Mouse (Mus musculus) brown adipose tissue, adult 24 weeks (tissue): ENCODE results near the gene Gprin1. TPM values are rescaled to one million over a fixed set of nuclear protein-coding genes. Genes with fewer than 3 reads are reported as not detected.

ENCODE experiments used
- H3K27ac ChIP-seq: fragments of 200-500 bp; replicated peaks from 2 replicates; pipeline ENCODE4 v1.5.1; 2012; ENCODE audit warnings: low read depth, mild to moderate bottlenecking, low read length
- H3K4me1 ChIP-seq: fragments of 200-500 bp; 2 replicates; pipeline ENCODE4 v1.6.1; 2012; ENCODE audit warnings: low read length, mixed read lengths; ENCODE audit not compliant: control insufficient read depth, insufficient read depth, insufficient read length
- H3K4me3 ChIP-seq: fragments of 200-500 bp; 2 replicates; pipeline ENCODE4 v1.5.1; 2012; ENCODE audit warnings: low read depth, mild to moderate bottlenecking, low read length, moderate library complexity; ENCODE audit not compliant: insufficient read depth
- polyA plus RNA-seq: library from polyadenylated mRNA; stranded (reverse); fragments of >200 nt; gene quantifications from 2 replicates; pipeline ENCODE4 v1.2.4, GENCODE M21; 2012; ENCODE audit not compliant: missing spikeins, insufficient read depth, insufficient read length

The Gprin1 gene
- polyA plus RNA-seq, 1 experiment = not detected

- H3K4me3 ChIP-seq = no peak overlapping the region
- H3K27ac ChIP-seq = no peak overlapping the region
- peaks cover 2% of the 10 kb centered on the region; the same call in 1 of the 2 replicates for H3K4me1 ChIP-seq
Observed at GRCm38 (mm10) chr13:54754169-54755080, 4.8 kb upstream of the Gprin1 start.

DNA sequence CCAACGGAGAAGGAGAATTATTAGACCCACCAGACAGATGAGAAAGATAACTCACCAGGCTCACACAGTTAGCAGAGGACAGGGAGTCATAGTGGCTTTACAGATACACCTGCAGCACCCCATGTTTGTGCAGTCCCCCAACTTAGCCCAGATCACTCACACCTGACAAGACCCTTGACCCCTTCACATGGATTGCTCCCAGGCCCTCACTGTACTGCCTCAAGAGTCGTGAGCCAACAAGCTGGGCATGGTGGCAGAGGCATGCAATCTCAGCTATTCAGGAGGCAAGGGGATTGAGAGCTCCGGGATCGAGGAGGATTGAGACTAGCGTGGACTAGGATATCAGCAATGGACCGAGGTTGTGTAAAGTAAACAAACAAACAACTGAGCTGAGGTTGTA lies 4.1 kb upstream of the Gprin1 start:
- Histone ChIP-seq H3K4me3 (no peak overlapping the region), H3K4me1 (peaks cover 2% of the 10 kb centered on the region; the same call in 1 of the 2 replicates), H3K27ac (no peak overlapping the region)

GRCm38 (mm10) chr13:54752656-54753055 lies 3.0 kb upstream of the Gprin1 start:
- Histone ChIP-seq H3K27ac (no peak overlapping the region), H3K4me3 (no peak overlapping the region), H3K4me1 (no peaks in the 10 kb centered on the region)

DNA sequence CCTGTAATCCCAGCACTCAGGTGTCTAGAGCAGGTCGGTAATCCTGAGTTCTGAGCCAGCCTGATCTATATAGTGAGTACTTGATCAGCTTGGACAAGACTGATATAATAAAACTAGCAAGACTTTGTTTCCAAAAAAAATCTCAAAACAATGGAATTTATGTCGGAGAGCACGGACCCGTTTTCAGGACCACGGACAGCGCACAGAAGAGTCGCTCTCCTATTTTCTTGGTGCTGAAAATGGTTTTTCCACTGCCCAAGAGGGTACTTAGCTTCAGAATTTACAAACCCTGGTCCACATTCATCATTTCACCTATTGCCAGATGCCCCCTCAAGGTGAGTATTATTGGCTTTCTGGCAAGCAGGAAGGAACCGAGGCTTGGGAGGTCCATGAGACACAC lies 1.0 kb upstream of the Gprin1 start:
- no peaks in the 10 kb centered on the region for H3K4me1 ChIP-seq
- H3K27ac ChIP-seq = no peak overlapping the region
- H3K4me3 ChIP-seq = no peak overlapping the region

- H3K4me1 ChIP-seq = no peaks in the 10 kb centered on the region
Observed at GRCm38 (mm10) chr13:54749061-54749863, 412 bp downstream of the Gprin1 start.

DNA sequence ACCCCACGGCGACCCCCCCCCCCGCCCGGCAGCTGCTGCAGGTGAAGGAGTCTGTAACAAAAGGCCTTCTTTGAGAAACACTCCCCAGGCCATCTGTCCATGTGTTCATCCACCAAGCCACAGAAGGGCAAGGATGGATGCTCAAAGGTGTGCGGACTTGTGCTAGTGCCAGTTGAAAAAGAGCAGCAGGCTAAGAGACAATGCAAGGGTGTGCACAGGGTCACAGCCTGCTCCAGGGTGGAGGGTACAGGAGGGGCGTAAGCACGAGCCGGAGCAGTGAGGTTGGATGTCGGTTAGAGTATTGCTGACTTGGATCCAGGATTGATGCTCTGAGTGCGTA lies 983 bp downstream of the Gprin1 start:
- Histone ChIP-seq H3K4me3 (no peak overlapping the region), H3K4me1 (no peaks in the 10 kb centered on the region), H3K27ac (no peak overlapping the region)

More at GRCm38 (mm10) chr13:54749061-54749863, 412 bp downstream of the Gprin1 start:
- Histone ChIP-seq H3K4me3 (peak overlapping the region; percentile 29), H3K27ac (no peak overlapping the region)

DNA sequence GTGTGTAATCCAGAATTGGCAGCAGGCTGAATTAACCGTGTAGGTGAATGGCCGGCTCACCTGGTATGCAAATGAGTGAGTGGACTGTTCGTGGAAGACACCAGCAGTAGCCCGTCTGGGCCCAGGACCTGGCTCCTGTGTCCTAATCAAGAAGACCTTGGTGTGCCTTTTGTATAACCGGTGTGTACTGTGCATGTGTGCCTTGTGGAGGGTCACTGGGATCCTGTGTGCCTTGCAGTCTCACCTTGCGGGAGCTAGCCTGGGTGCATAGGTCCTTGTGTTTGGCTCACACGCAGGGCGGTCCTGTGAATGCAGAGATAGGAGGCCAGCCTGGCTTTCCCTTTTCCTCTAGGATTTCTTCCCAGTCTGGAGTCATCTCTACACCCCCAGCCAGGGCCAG lies 1.5 kb downstream of the Gprin1 start:
- H3K27ac ChIP-seq = no peak overlapping the region
- H3K4me3 ChIP-seq = no peak overlapping the region
- H3K4me1 ChIP-seq = no peaks in the 10 kb centered on the region

DNA sequence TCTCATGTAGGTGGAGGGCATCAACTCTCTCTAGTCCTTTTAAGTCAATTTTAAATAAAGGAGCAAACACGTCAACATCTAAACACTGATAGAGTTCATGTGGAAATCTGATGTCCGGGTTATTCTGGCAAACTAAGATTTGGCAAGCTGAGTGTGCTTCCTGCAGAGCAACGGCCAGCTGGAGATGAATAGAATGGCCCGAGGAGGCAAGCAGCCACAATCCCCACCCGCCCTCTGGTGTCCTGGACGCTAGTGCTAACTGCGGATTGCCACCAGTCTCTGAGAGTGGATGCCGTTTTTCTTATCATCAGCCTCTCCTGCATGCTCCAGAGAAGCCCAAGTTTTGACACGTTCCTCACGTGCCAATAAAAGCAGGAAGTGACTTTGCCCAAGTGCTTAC lies 2.8 kb downstream of the Gprin1 start:
- no peak overlapping the region for H3K4me3 ChIP-seq
- H3K4me1 ChIP-seq = no peaks in the 10 kb centered on the region

GRCm38 (mm10) chr13:54746110-54746509 lies 3.6 kb downstream of the Gprin1 start:
- Histone ChIP-seq H3K4me3 (no peak overlapping the region), H3K27ac (no peak overlapping the region), H3K4me1 (no peaks in the 10 kb centered on the region)

More for the DNA sequence above, 2.8 kb downstream of the Gprin1 start:
- no peak overlapping the region for H3K27ac ChIP-seq

DNA sequence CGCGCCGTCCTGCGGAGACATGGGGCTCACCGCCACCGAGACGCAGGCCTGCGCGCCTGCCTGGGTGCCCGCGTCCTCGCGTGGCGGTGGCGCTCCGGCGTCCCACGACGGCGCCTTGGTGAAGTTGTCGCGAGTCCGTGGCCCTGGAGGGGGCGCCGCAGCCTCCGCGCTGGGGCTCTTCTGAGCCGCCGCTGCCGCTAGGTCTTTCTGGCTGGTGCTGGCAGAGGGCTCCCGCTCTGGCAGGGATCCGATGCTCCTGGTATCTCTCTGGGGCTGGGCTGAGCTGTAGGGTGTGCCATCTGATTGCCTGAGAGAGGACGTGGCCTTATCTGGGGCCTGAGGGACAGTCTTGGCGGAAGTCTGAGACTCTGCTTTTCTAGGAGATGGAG lies 11.5 kb downstream of the Gprin1 start:
- H3K4me1 ChIP-seq = no peaks in the 10 kb centered on the region
- H3K27ac ChIP-seq = no peak overlapping the region
- peak overlapping the region; percentile 3; the same call in 1 of the 2 replicates for H3K4me3 ChIP-seq

GRCm38 (mm10) chr13:54737488-54738212 lies 12.0 kb downstream of the Gprin1 start:
- Histone ChIP-seq H3K4me3 (peak overlapping the region; percentile 35; the same call in 1 of the 2 replicates), H3K27ac (no peak overlapping the region), H3K4me1 (no peaks in the 10 kb centered on the region)

- Histone ChIP-seq H3K4me3 (no peak overlapping the region), H3K4me1 (no peaks in the 10 kb centered on the region), H3K27ac (no peak overlapping the region)
Observed at GRCm38 (mm10) chr13:54736931-54737330, 12.7 kb downstream of the Gprin1 start.

DNA sequence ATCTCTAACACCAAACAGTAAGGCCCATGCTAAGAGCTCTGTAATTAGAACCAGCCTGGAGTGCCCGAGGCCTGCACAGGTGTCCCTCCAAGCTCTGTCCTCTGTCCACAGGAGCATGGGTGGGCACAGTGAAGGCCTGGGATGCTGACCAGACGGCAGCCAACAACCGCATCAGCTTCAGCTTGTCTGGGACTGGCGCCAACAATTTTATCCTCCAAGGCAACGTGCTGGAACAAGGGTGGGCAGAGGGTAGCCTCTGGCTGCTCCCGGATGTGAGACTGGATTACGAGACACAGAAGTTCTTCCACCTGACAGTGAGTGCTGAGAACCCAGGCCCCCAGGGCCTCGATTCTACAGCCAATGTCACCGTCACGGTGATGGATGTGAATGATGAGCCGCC lies 23.5 kb downstream of the Gprin1 start:
- Histone ChIP-seq H3K27ac (no peak overlapping the region), H3K4me1 (no peaks in the 10 kb centered on the region), H3K4me3 (no peak overlapping the region)

DNA sequence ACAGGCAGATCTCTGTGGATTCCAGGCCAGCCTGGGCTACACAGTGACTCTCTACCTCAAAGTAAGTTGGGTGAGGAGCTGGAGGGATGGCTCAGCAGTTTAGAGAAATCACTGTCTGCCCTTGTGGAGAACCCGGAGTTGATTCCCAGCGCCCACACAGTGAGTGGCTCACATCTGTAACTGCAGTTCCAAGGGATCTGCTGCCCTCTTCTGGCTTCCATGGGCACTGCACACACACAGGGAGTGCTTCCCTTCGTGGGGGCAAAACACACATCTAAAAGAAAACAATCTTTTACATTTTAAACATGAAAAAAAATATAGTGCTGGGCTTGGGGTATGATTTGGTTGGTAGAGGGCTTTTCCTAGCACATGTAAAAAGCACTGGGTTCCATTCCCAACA lies 26.5 kb downstream of the Gprin1 start:
- Histone ChIP-seq H3K4me1 (no peaks in the 10 kb centered on the region), H3K4me3 (no peak overlapping the region), H3K27ac (no peak overlapping the region)

- Histone ChIP-seq H3K27ac (no peak overlapping the region), H3K4me3 (no peak overlapping the region), H3K4me1 (no peaks in the 10 kb centered on the region)
Observed at GRCm38 (mm10) chr13:54716916-54717315, 32.8 kb downstream of the Gprin1 start.
